Mouse (Mus musculus) MEL (cell line): ENCODE measurements around the gene Slc45a1. TPM values are rescaled to one million over a fixed set of nuclear protein-coding genes. Genes with fewer than 3 reads are reported as not detected.

Experiments used
- DNase-seq: peaks from one replicate; pipeline ENCODE4 v3.0.0; 2011; ENCODE audit warnings: low read depth, low spot score
- H3K27ac ChIP-seq: 2 replicates; pipeline ENCODE4 v1.5.1; 2012; ENCODE audit warnings: low read depth, mild to moderate bottlenecking, control low read depth, low read length, moderate library complexity; ENCODE audit not compliant: control insufficient read depth
- H3K27me3 ChIP-seq, 2 experiments: fragments of 150-350 bp in 1 of 2; sonication (generic) in 1 of 2; 2 replicates each; pipeline ENCODE4 v1.6.1; 2012; ENCODE audit warnings: low read length in 2 of 2, mild to moderate bottlenecking in 2 of 2, improper control_type of control experiment in 1 of 2, moderate library complexity in 1 of 2; ENCODE audit not compliant: insufficient read depth in 2 of 2, control insufficient read depth in 1 of 2
- H3K36me3 ChIP-seq, 2 experiments: 2 replicates each; pipeline ENCODE4 v1.6.1; 2012 to 2014; ENCODE audit warnings: low read length in 2 of 2, improper control_type of control experiment in 1 of 2, inconsistent platforms in 1 of 2, mild to moderate bottlenecking in 1 of 2; ENCODE audit not compliant: insufficient read depth in 2 of 2, control insufficient read depth in 1 of 2
- H3K4me1 ChIP-seq, 2 experiments: fragments of 150-350 bp in 1 of 2; sonication (generic) in 1 of 2; 2 replicates each; pipeline ENCODE4 v1.6.1; 2012; ENCODE audit warnings: low read length in 2 of 2, improper control_type of control experiment in 1 of 2, mild to moderate bottlenecking in 1 of 2; ENCODE audit not compliant: insufficient read depth in 2 of 2, control insufficient read depth in 1 of 2
- H3K4me3 ChIP-seq, 2 experiments: fragments of 150-350 bp in 1 of 2; sonication (generic) in 1 of 2; 2 replicates each; pipeline ENCODE4 v1.5.1; 2012; ENCODE audit warnings: low read depth in 2 of 2, low read length in 2 of 2, mild to moderate bottlenecking in 2 of 2, moderate library complexity in 2 of 2, control low read depth in 1 of 2, improper control_type of control experiment in 1 of 2; ENCODE audit not compliant: control insufficient read depth in 1 of 2, insufficient read depth in 1 of 2
- H3K79me2 ChIP-seq: 2 replicates; pipeline ENCODE4 v1.6.1; 2012; ENCODE audit warnings: mild to moderate bottlenecking, low read length, moderate library complexity; ENCODE audit not compliant: control insufficient read depth, poor library complexity, insufficient read depth
- H3K9ac ChIP-seq: 2 replicates; pipeline ENCODE4 v1.6.1; 2012; ENCODE audit warnings: low read depth, mild to moderate bottlenecking, control low read depth, low read length, moderate library complexity; ENCODE audit not compliant: control insufficient read depth, poor library complexity, severe bottlenecking
- H3K9me3 ChIP-seq: fragments of 150-350 bp; sonication (generic); replicated peaks from 2 replicates; pipeline ENCODE4 v1.6.1; 2012; ENCODE audit warnings: mild to moderate bottlenecking, low read length, improper control_type of control experiment, moderate library complexity; ENCODE audit not compliant: insufficient read depth
- BHLHE40 ChIP-seq: IDR thresholded peaks from 2 replicates; pipeline ENCODE4 v1.6.1; 2012; ENCODE audit warnings: low read depth, mild to moderate bottlenecking, inconsistent platforms, low read length, improper control_type of control experiment, borderline replicate concordance
- CHD1 ChIP-seq: IDR thresholded peaks from 2 replicates; pipeline ENCODE4 v1.6.1; 2012; ENCODE audit warnings: low read depth, mild to moderate bottlenecking, inconsistent platforms, low read length, improper control_type of control experiment
- ELF1 ChIP-seq: IDR thresholded peaks from 2 replicates; pipeline ENCODE4 v1.6.1; 2014; ENCODE audit warnings: low read depth, mild to moderate bottlenecking, inconsistent platforms, low read length, improper control_type of control experiment, moderate library complexity
- GABPA ChIP-seq: IDR thresholded peaks from 2 replicates; pipeline ENCODE4 v1.6.1; 2012; ENCODE audit warnings: low read depth, mild to moderate bottlenecking, inconsistent platforms, low read length, improper control_type of control experiment, moderate library complexity
- HCFC1 ChIP-seq: IDR thresholded peaks from 2 replicates; pipeline ENCODE4 v1.6.1; 2012; ENCODE audit warnings: low read depth, mild to moderate bottlenecking, inconsistent platforms, low read length, improper control_type of control experiment, moderate library complexity
- MAX ChIP-seq: IDR thresholded peaks from 2 replicates; pipeline ENCODE4 v1.6.1; 2011; ENCODE audit warnings: low read length, improper control_type of control experiment
- MYB ChIP-seq: IDR thresholded peaks from 2 replicates; pipeline ENCODE4 v1.6.1; 2011; ENCODE audit warnings: mild to moderate bottlenecking, low read depth, low read length, improper control_type of control experiment
- MYC ChIP-seq: IDR thresholded peaks from 2 replicates; pipeline ENCODE4 v1.6.1; 2011; ENCODE audit warnings: low read depth, mild to moderate bottlenecking, low read length, improper control_type of control experiment, moderate library complexity
- NRF1 ChIP-seq: IDR thresholded peaks from 2 replicates; pipeline ENCODE4 v1.6.1; 2014; ENCODE audit warnings: low read depth, mild to moderate bottlenecking, inconsistent platforms, low read length, improper control_type of control experiment, moderate library complexity; ENCODE audit not compliant: poor library complexity, insufficient read depth, severe bottlenecking
- POLR2A ChIP-seq, 2 experiments: IDR thresholded peaks; 2 replicates each; pipeline ENCODE4 v1.6.1; 2011 to 2012; ENCODE audit warnings: low read length in 2 of 2, mild to moderate bottlenecking in 2 of 2, control low read depth in 1 of 2, improper control_type of control experiment in 1 of 2, low read depth in 1 of 2, moderate library complexity in 1 of 2; ENCODE audit not compliant: control insufficient read depth in 1 of 2, insufficient read depth in 1 of 2, poor library complexity in 1 of 2
- POLR2AphosphoS2 ChIP-seq: IDR thresholded peaks from 2 replicates; pipeline ENCODE4 v1.6.1; 2011; ENCODE audit warnings: low read length, improper control_type of control experiment
- RCOR1 ChIP-seq: IDR thresholded peaks from 2 replicates; pipeline ENCODE4 v1.6.1; 2012; ENCODE audit warnings: low read depth, mild to moderate bottlenecking, inconsistent platforms, low read length, improper control_type of control experiment
- SIN3A ChIP-seq: IDR thresholded peaks from 2 replicates; pipeline ENCODE4 v1.6.1; 2012; ENCODE audit warnings: low read length, improper control_type of control experiment, inconsistent platforms
- TAL1 ChIP-seq: IDR thresholded peaks from 2 replicates; pipeline ENCODE4 v1.6.1; 2012; ENCODE audit warnings: mild to moderate bottlenecking, inconsistent platforms, low read length, moderate library complexity, mixed read lengths
- TBP ChIP-seq: IDR thresholded peaks from 2 replicates; pipeline ENCODE4 v1.8.0; 2011; ENCODE audit warnings: low read depth, low read length, improper control_type of control experiment
- TCF12 ChIP-seq: IDR thresholded peaks from 2 replicates; pipeline ENCODE4 v1.6.1; 2014; ENCODE audit warnings: low read depth, mild to moderate bottlenecking, inconsistent platforms, low read length, improper control_type of control experiment, moderate library complexity
- UBTF ChIP-seq: IDR thresholded peaks from 2 replicates; pipeline ENCODE4 v1.6.1; 2012; ENCODE audit warnings: low read depth, mild to moderate bottlenecking, inconsistent platforms, low read length, improper control_type of control experiment, moderate library complexity, borderline replicate concordance; ENCODE audit not compliant: insufficient read depth
- USF2 ChIP-seq, 2 experiments: IDR thresholded peaks; 2 replicates each; pipeline ENCODE4 v1.6.1; 2011 to 2012; ENCODE audit warnings: improper control_type of control experiment in 2 of 2, low read length in 2 of 2, borderline replicate concordance in 1 of 2, inconsistent platforms in 1 of 2, low read depth in 1 of 2, mild to moderate bottlenecking in 1 of 2; ENCODE audit not compliant: insufficient read depth in 1 of 2
- polyA plus RNA-seq, 2 experiments: library from polyadenylated mRNA; stranded (reverse) in 1 of 2; unstranded in 1 of 2; fragments of >175 nt in 1 of 2; fragments of >200 nt in 1 of 2; gene quantifications; 2 replicates each; pipeline versions ENCODE4 v1.2.1 to v1.2.4; 2012; ENCODE audit warnings: low replicate concordance in 2 of 2, low read depth in 1 of 2; ENCODE audit not compliant: insufficient read length in 2 of 2, insufficient read depth in 1 of 2, missing spikeins in 1 of 2
- total RNA-seq: library from RNA; depleted of rRNA; stranded (reverse); fragments of 300-350 nt; gene quantifications from 2 replicates; pipeline ENCODE4 v1.2.3, GENCODE M21; 2012

Slc45a1 gene
- total and polyA plus RNA-seq, 3 experiments, result not detected

DNA sequence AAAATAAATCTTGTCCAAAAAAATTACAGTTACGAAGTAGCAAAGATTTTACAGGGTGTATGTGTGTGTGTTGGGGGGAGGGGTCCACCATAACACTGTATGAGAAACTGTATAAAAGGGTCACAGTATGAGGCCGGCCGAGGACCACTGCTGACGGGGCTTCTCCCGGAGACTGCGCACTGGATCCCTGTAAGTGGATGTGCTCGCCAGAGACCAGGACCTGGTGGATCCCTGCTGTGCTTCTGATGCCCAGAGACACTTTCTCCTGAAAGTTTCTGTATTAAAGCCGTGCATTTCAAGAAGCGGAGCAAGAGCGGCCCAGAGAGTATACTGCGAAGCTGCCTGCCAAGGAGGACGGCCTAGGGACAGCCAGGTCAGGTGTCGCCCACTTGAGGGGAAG, 29.3 kb downstream of the Slc45a1 start:
- Histone ChIP-seq H3K9ac (no peak overlapping the region), H3K9me3 (no peaks in the 10 kb centered on the region), H3K27ac (no peak overlapping the region), H3K4me3 (no peak overlapping the region), H3K79me2 (no peaks in the 10 kb centered on the region), H3K36me3 (no peaks in the 10 kb centered on the region), H3K27me3 (no peaks in the 10 kb centered on the region), H3K4me1 (no peaks in the 10 kb centered on the region; a peak in 1 of 4 replicates)
- TF ChIP-seq TBP, result no peak
- no peak for TF ChIP-seq RCOR1
- no peak for TF ChIP-seq MYB
- no peak for TF ChIP-seq SIN3A
- TF ChIP-seq TAL1, result no peak
- TF ChIP-seq GABPA, result no peak
- TF ChIP-seq BHLHE40, result no peak
- DNase-seq, result no peak

GRCm38 (mm10) chr4:150619011-150619410, 33.0 kb downstream of the Slc45a1 start:
- Histone ChIP-seq H3K27me3 (no peaks in the 10 kb centered on the region), H3K4me1 (no peaks in the 10 kb centered on the region), H3K36me3 (no peaks in the 10 kb centered on the region; a peak in 1 of 4 replicates), H3K27ac (no peak overlapping the region), H3K79me2 (no peaks in the 10 kb centered on the region), H3K4me3 (no peak overlapping the region), H3K9me3 (no peaks in the 10 kb centered on the region), H3K9ac (no peak overlapping the region)
- no peak for TF ChIP-seq UBTF
- TF ChIP-seq ELF1, result no peak
- no peak for TF ChIP-seq HCFC1
- TF ChIP-seq SIN3A, result no peak
- no peak for DNase-seq

DNA sequence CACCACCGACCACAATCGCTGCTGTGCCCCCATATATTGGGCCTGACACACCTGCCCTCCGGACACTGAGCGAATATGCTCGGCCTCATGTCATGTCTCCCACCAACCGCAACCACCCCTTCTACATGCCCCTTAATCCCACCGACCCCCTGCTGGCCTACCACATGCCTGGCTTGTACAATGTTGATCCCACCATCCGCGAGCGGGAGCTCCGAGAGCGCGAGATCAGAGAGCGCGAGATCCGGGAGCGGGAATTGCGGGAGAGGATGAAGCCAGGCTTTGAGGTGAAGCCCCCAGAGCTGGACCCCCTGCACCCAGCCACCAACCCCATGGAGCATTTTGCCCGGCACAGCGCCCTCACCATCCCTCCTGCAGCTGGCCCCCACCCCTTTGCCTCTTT, 35.1 kb downstream of the Slc45a1 start:
- Histone ChIP-seq H3K4me1 (no peaks in the 10 kb centered on the region), H3K27ac (no peak overlapping the region), H3K79me2 (no peaks in the 10 kb centered on the region), H3K9me3 (no peaks in the 10 kb centered on the region), H3K36me3 (no peaks in the 10 kb centered on the region; a peak in 1 of 4 replicates), H3K9ac (no peak overlapping the region), H3K27me3 (no peaks in the 10 kb centered on the region), H3K4me3 (no peak overlapping the region)
- no peak for DNase-seq
- TF ChIP-seq CHD1 (no peak), NRF1 (no peak), TCF12 (no peak), MAX (no peak), MYB (no peak), ELF1 (no peak), POLR2A (IDR thresholded peaks at IDR 0.05; ENCODE audit: control insufficient read depth in 1 of 2, insufficient read depth in 1 of 2, low read depth in 1 of 2, low read length in 2 of 2, poor library complexity in 1 of 2) (no peak), USF2 (IDR thresholded peaks at IDR 0.05; ENCODE audit: borderline replicate concordance in 1 of 2, insufficient read depth in 1 of 2, low read depth in 1 of 2, low read length in 2 of 2) (no peak), GABPA (no peak), POLR2AphosphoS2 (no peak), MYC (no peak), SIN3A (no peak)
- TF ChIP-seq, all 39 proteins: peak for 0
